Mouse (Mus musculus) heart, adult 2 months (tissue): ENCODE measurements around the gene Gm20388.

ENCODE experiments used
- CTCF ChIP-seq: fragments of 200-600 bp; IDR thresholded peaks from 2 replicates; pipeline ENCODE4 v1.8.1; 2022; ENCODE audit warnings: antibody characterized with exemption, mild to moderate bottlenecking, moderate library complexity
- EP300 ChIP-seq: fragments of 200-500 bp; IDR thresholded peaks from 2 replicates; pipeline ENCODE4 v1.6.1; 2011; ENCODE audit warnings: low read depth, low read length, control low read depth; ENCODE audit not compliant: insufficient read depth
- POLR2A ChIP-seq: fragments of 200-500 bp; IDR thresholded peaks from 2 replicates; pipeline ENCODE4 v1.6.1; 2011; ENCODE audit warnings: mild to moderate bottlenecking, low read depth, low read length, control low read depth; ENCODE audit not compliant: insufficient read depth

DNA sequence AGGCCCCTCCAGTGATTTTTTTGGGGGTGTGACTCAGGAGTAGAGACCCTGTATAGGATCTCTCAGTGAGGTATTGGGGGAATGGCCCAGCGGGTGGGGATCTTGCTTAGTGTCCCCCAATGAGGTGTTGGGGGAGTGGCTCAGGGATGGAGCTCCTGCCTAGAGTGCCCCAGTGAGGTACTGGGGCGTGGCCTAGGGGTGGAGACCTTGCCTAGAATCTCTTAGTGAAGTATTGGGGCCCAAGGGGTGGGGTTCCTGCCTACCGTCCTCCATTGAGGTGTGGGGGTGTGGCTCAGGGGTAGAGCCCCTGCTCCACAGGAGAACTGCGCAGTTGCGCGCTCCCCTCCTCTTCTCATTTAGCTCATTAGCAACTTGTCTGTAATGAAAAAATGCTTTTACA is 912.7 kb downstream of the Gm20388 start:
- TF ChIP-seq CTCF (no peak), POLR2A (no peak), EP300 (no peak)
